Mouse (Mus musculus): ENCODE data around the gene Ncln.

Gene Ncln

GRCm38 (mm10) chr10:81488081-81488480 is 8.1 kb downstream of the Ncln start:
- DNase-seq (ENCODE audit: low spot score): no peak

- no peak for DNase-seq (ENCODE audit: low spot score)
These were observed 9.7 kb downstream of the Ncln start for GRCm38 (mm10) chr10:81486496-81486895.

GRCm38 (mm10) chr10:81485479-81486018 is 10.6 kb downstream of the Ncln start:
- DNase-seq (ENCODE audit: low spot score): no peak

- DNase-seq (ENCODE audit: low spot score): no peak
These were observed 11.1 kb downstream of the Ncln start for GRCm38 (mm10) chr10:81485060-81485449.

- no peak for DNase-seq (ENCODE audit: low spot score)
These were observed 11.6 kb downstream of the Ncln start for GRCm38 (mm10) chr10:81484441-81485059.

GRCm38 (mm10) chr10:81483983-81484382 is 12.2 kb downstream of the Ncln start:
- peak; percentile 68 for DNase-seq (ENCODE audit: low spot score)

GRCm38 (mm10) chr10:81482533-81482889 is 13.7 kb downstream of the Ncln start, which contains the start of gene Celf5:
Gene Celf5 (minus strand): TSS chr10:81482709.
- DNase-seq (ENCODE audit: low spot score): peak; percentile 67

- DNase-seq (ENCODE audit: low spot score): no peak
These were observed 14.3 kb downstream of the Ncln start for GRCm38 (mm10) chr10:81481605-81482532.

- no peak for DNase-seq (ENCODE audit: low spot score)
These were observed 21.7 kb downstream of the Ncln start for GRCm38 (mm10) chr10:81474461-81474860.

- DNase-seq (ENCODE audit: low spot score): peak; percentile 93
These were observed 23.2 kb downstream of the Ncln start for GRCm38 (mm10) chr10:81473003-81473451.

- no peak for DNase-seq (ENCODE audit: low spot score)
These were observed 23.7 kb downstream of the Ncln start for GRCm38 (mm10) chr10:81472403-81473002.

- no peak for DNase-seq (ENCODE audit: low spot score)
These were observed 25.7 kb downstream of the Ncln start for GRCm38 (mm10) chr10:81470454-81470853.

GRCm38 (mm10) chr10:81469253-81469652 is 26.9 kb downstream of the Ncln start:
- DNase-seq (ENCODE audit: low spot score): no peak

- no peak for DNase-seq (ENCODE audit: low spot score)
These were observed 28.4 kb downstream of the Ncln start for GRCm38 (mm10) chr10:81467670-81468235.

GRCm38 (mm10) chr10:81466881-81467280 is 29.3 kb downstream of the Ncln start:
- no peak for DNase-seq (ENCODE audit: low spot score)

GRCm38 (mm10) chr10:81466066-81466465 is 30.1 kb downstream of the Ncln start:
- DNase-seq (ENCODE audit: low spot score): no peak

GRCm38 (mm10) chr10:81465265-81465645 is 30.9 kb downstream of the Ncln start:
- no peak for DNase-seq (ENCODE audit: low spot score)

GRCm38 (mm10) chr10:81464405-81465264 is 31.6 kb downstream of the Ncln start:
- DNase-seq (ENCODE audit: low spot score): peak; percentile 33

- DNase-seq (ENCODE audit: low spot score): no peak
These were observed 32.7 kb downstream of the Ncln start for GRCm38 (mm10) chr10:81463531-81463930.

- DNase-seq (ENCODE audit: low spot score): peak; percentile 8
These were observed 33.3 kb downstream of the Ncln start for GRCm38 (mm10) chr10:81462917-81463316.

GRCm38 (mm10) chr10:81462415-81462804 is 33.8 kb downstream of the Ncln start:
- peak; percentile 14 for DNase-seq (ENCODE audit: low spot score)
